Mouse (Mus musculus): ENCODE results near the gene Tmem210.

DNA sequence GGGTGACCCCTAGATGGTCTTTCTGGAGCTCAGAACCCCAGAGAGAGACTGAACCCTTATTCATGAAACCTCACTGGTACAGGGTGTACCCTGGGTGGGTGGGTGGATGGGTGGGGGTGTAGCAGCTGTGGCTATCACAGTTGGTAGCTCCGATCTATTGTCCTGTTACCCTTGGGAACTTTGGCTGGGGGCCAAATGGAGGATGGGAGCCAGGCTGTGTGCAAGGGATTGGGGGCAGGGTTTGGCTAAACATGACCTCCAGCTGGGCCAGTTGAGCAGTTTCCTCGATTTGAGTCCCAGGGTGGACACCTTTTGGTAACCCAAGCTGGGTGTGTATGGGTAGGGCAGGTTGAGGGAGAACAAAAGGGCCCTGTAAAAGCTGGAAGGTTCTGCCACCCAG lies 21.2 kb upstream of the Tmem210 start:
- TF ChIP-seq CTCF (IDR thresholded peaks at IDR 0.05; ENCODE audit: extremely low read depth, insufficient read length, insufficient replicate concordance, low read depth, low read length) (no peak), POLR2A (IDR thresholded peaks at IDR 0.05; ENCODE audit: low read depth, low read length) (no peak)
